Mouse (Mus musculus) liver, embryonic 14.5 days (tissue): ENCODE measurements around the gene Fxyd1.

Source experiments
- CTCF ChIP-seq: IDR thresholded peaks from 2 replicates; pipeline ENCODE4 v1.5.1; 2016; ENCODE audit warnings: antibody characterized with exemption, low read depth, control low read depth
- EP300 ChIP-seq: IDR thresholded peaks from 2 replicates; pipeline ENCODE4 v1.6.1; 2016; ENCODE audit warnings: antibody characterized with exemption, low read depth

DNA sequence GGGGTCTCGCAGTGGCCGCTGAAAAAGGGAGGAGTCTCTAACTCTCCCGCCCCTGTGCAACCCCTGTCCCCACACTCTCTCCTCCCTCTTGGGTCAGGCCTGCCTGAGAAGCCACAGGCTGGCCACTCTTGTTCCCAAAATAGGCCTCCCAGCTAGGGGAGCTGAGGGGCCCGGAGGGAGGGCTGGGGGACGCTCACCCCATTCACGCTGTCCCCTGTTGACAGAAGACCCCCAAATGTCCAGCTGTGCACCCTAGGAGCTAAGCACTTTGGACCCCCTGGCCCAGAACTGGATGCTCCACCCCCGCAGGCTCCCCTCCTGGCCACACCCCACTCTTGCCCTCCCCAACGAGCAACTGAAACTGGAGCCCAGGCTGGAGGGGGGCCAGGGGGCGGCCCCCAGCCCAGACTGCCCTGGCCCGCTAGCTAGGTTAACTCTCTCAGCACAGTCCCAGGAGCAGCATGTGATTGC lies 1.6 kb downstream of the Fxyd1 start:
- TF ChIP-seq CTCF (no peak), EP300 (no peak)
